Mouse (Mus musculus): ENCODE data around the gene Il17re. TPM values are rescaled to one million over a fixed set of nuclear protein-coding genes. Genes with fewer than 3 reads are reported as not detected.
A peak's percentile ranks its signal among the peaks of the same experiment; 100 is the strongest.

Il17re gene
- polyA plus RNA-seq, 1 experiment from 2014 or later: 8.4 TPM

DNA sequence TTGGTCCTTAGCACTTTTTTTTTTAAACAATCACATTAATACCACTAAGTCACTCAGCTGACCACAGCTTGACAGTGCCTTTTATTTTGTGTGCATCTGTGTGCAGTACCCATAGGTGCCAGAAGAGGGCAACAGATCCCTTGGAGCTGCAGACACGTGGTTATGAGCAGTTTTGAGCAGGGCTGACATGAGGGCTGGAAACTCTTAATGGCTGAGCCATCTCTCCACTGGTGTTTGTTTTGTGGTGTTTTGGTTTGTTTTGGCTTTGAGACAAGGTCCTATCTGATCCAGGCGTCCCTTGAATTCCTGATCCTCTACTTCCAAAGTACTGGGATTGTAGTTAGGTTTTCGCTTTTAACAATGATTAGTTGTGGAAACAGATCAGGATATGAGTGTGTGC is 30.9 kb upstream of the Il17re start:
- H3K36me3 ChIP-seq (ENCODE audit: control insufficient read depth, insufficient read depth, low read length): no peaks in the 10 kb centered on the region
- peaks cover 3% of the 10 kb centered on the region; the same call in 1 of the 2 replicates for H3K9me3 ChIP-seq (ENCODE audit: control insufficient read depth, low read length)
- DNase-seq (ENCODE audit: low spot score) (peak; percentile 76), ATAC-seq (replicated peaks; ENCODE audit: low FRiP score, low TSS enrichment, low read depth) (no peak)
- WGBS: 63% methylated on average over 3 of the region's 3 CpGs
- H3K27ac ChIP-seq (ENCODE audit: low read depth): no peak overlapping the region
- no peaks in the 10 kb centered on the region for H3K4me1 ChIP-seq (replicated peaks; ENCODE audit: control insufficient read depth, insufficient read depth, low read length)
- no peak overlapping the region for H3K9ac ChIP-seq (ENCODE audit: low read length)
- no peaks in the 10 kb centered on the region for H3K27me3 ChIP-seq (replicated peaks; ENCODE audit: control insufficient read depth, insufficient read depth, low read length)
- H3K4me3 ChIP-seq (ENCODE audit: low read depth, low read length): no peak overlapping the region
- no peak overlapping the region for H3K4me2 ChIP-seq (ENCODE audit: low read length)

DNA sequence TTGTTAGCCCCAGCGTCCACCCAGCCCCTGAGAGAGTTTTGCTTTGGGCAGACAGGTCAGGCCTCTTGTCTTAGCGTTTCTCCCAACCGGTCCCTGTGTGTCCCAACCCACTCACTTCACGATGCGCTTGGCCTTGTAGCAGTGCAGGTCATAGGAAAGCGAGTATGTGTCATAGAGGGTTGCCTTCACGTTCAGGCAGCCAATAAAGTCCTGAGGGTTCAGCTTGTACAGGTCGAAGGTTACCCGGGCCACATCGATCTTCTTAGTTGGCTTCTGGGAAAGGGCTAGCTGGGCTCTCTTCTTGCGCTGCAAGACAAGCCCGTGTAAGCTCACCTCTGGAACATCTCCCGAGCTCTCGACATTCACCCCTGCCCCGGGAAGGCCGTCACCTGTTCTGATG is 30.3 kb upstream of the Il17re start:
- WGBS: 88% methylated on average over 16 of the region's 16 CpGs
- Histone ChIP-seq H3K4me1 (replicated peaks; ENCODE audit: control insufficient read depth, insufficient read depth, low read length) (no peaks in the 10 kb centered on the region), H3K9me3 (ENCODE audit: control insufficient read depth, low read length) (peaks cover 3% of the 10 kb centered on the region; the same call in 1 of the 2 replicates), H3K4me2 (ENCODE audit: low read length) (no peak overlapping the region), H3K27me3 (replicated peaks; ENCODE audit: control insufficient read depth, insufficient read depth, low read length) (no peaks in the 10 kb centered on the region), H3K9ac (ENCODE audit: low read length) (no peak overlapping the region), H3K27ac (ENCODE audit: low read depth) (no peak overlapping the region), H3K36me3 (ENCODE audit: control insufficient read depth, insufficient read depth, low read length) (no peaks in the 10 kb centered on the region), H3K4me3 (ENCODE audit: low read depth, low read length) (no peak overlapping the region)
- ATAC-seq (replicated peaks; ENCODE audit: low FRiP score, low TSS enrichment, low read depth) (no peak), DNase-seq (ENCODE audit: low spot score) (no peak)

DNA sequence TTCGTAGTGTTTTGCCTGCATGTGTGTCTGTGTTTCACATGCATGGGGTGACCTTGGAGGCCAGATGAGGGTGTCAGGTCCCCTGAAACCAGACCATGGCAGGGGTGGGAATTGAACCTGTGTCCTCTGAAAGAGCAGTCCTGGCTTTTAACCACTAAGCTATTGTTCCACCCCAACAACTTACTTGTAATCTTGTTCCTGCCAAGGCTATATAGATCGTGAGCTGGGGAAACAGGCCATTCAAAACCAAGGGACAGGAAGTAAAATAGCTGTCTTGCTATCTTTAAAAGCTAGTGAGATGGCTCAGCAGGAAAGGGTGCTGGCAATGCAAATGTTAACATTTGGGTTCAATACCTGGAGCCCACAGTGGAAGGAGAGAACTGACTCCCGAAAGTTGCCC is 28.3 kb upstream of the Il17re start:
- Histone ChIP-seq H3K4me1 (replicated peaks; ENCODE audit: control insufficient read depth, insufficient read depth, low read length) (no peaks in the 10 kb centered on the region), H3K4me3 (ENCODE audit: low read depth, low read length) (no peak overlapping the region), H3K9me3 (ENCODE audit: control insufficient read depth, low read length) (peaks cover 3% of the 10 kb centered on the region; the same call in 1 of the 2 replicates), H3K4me2 (ENCODE audit: low read length) (no peak overlapping the region), H3K27me3 (replicated peaks; ENCODE audit: control insufficient read depth, insufficient read depth, low read length) (no peaks in the 10 kb centered on the region), H3K36me3 (ENCODE audit: control insufficient read depth, insufficient read depth, low read length) (no peaks in the 10 kb centered on the region), H3K9ac (ENCODE audit: low read length) (no peak overlapping the region), H3K27ac (ENCODE audit: low read depth) (no peak overlapping the region)
- ATAC-seq (replicated peaks; ENCODE audit: low FRiP score, low TSS enrichment, low read depth): no peak
- 80% methylated on average over 3 of the region's 3 CpGs for WGBS
- no peak for DNase-seq (ENCODE audit: low spot score)

DNA sequence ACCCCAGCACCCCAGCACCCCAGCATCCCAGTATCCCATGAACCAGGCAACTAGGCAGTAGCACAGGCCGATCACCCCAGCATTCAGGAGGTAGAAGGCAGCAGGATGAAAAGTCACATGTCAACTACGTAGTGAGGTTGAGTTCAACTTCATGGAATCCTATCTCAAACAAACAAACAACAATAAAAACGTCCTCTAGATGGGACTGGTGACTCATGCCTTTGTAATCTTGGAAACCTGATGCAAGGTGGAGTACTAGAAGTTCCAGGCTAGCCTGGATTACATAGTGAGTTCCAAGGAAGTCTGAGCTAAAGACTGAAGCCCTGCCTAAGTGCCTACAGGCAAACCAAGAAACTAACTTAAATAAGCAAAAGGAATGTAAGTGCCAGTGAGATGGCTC is 27.4 kb upstream of the Il17re start:
- Histone ChIP-seq H3K27ac (ENCODE audit: low read depth) (no peak overlapping the region), H3K4me2 (ENCODE audit: low read length) (no peak overlapping the region), H3K36me3 (ENCODE audit: control insufficient read depth, insufficient read depth, low read length) (no peaks in the 10 kb centered on the region), H3K27me3 (replicated peaks; ENCODE audit: control insufficient read depth, insufficient read depth, low read length) (no peaks in the 10 kb centered on the region), H3K9me3 (ENCODE audit: control insufficient read depth, low read length) (peaks cover 3% of the 10 kb centered on the region; the same call in 1 of the 2 replicates), H3K9ac (ENCODE audit: low read length) (no peak overlapping the region), H3K4me1 (replicated peaks; ENCODE audit: control insufficient read depth, insufficient read depth, low read length) (no peaks in the 10 kb centered on the region), H3K4me3 (ENCODE audit: low read depth, low read length) (no peak overlapping the region)
- no peak for DNase-seq (ENCODE audit: low spot score)
- WGBS: 55% methylated on average over 3 of the region's 3 CpGs
- ATAC-seq (replicated peaks; ENCODE audit: low FRiP score, low TSS enrichment, low read depth): no peak

DNA sequence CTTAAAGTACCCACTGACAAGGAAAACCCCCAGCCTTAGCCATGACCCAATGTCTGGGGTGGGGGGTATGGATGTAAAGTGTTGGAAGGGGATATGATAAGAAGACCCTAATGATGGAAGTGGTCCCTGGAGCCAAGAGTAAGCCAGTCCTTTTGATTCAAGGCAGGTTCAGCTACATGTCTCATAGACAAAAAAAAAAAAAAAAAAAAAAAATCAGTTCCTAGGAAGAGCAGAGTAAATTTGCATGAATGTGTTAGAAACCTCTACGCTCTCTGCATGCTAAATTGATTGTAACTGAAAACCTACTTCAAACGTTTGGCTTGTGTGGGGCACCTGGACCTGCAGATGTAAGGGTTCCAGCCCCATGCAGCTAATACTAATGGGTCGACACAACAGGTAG is 26.5 kb upstream of the Il17re start:
- 67% methylated on average over 3 of the region's 3 CpGs for WGBS
- no peak overlapping the region for H3K4me2 ChIP-seq (ENCODE audit: low read length)

DNA sequence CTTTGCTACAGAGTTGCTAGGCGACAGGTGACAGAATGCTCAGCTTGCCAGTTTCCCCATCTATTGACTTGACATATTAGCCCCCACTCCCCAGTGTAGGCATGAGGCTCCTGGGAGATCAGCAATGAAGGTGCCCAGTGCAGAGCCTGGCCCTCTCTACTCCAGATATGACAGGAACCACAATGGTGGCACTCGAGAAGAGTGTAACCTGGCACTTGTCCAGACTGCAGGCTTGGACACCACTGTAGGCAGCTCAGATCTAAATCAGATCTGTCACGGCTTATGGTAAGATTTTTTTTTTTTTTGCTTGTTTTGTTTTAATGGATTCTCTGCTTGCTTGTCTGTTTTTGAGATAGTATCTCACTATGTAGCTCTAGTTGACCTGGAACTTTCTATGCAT is 24.6 kb upstream of the Il17re start:
- DNase-seq (ENCODE audit: low spot score) (no peak), ATAC-seq (replicated peaks; ENCODE audit: low FRiP score, low TSS enrichment, low read depth) (no peak)
- 82% methylated on average over 3 of the region's 3 CpGs for WGBS
- Histone ChIP-seq H3K4me2 (ENCODE audit: low read length) (no peak overlapping the region), H3K4me1 (replicated peaks; ENCODE audit: control insufficient read depth, insufficient read depth, low read length) (no peaks in the 10 kb centered on the region), H3K9me3 (ENCODE audit: control insufficient read depth, low read length) (no peaks in the 10 kb centered on the region), H3K4me3 (ENCODE audit: low read depth, low read length) (no peak overlapping the region), H3K36me3 (ENCODE audit: control insufficient read depth, insufficient read depth, low read length) (no peaks in the 10 kb centered on the region), H3K9ac (ENCODE audit: low read length) (no peak overlapping the region), H3K27ac (ENCODE audit: low read depth) (no peak overlapping the region), H3K27me3 (replicated peaks; ENCODE audit: control insufficient read depth, insufficient read depth, low read length) (no peaks in the 10 kb centered on the region)

More for the DNA sequence above, 26.5 kb upstream of the Il17re start:
- Histone ChIP-seq H3K36me3 (ENCODE audit: control insufficient read depth, insufficient read depth, low read length) (no peaks in the 10 kb centered on the region), H3K4me1 (replicated peaks; ENCODE audit: control insufficient read depth, insufficient read depth, low read length) (no peaks in the 10 kb centered on the region), H3K27me3 (replicated peaks; ENCODE audit: control insufficient read depth, insufficient read depth, low read length) (no peaks in the 10 kb centered on the region), H3K4me3 (ENCODE audit: low read depth, low read length) (no peak overlapping the region), H3K27ac (ENCODE audit: low read depth) (no peak overlapping the region), H3K9me3 (ENCODE audit: control insufficient read depth, low read length) (peaks cover 3% of the 10 kb centered on the region; the same call in 1 of the 2 replicates), H3K9ac (ENCODE audit: low read length) (no peak overlapping the region)
- DNase-seq (ENCODE audit: low spot score) (no peak), ATAC-seq (replicated peaks; ENCODE audit: low FRiP score, low TSS enrichment, low read depth) (no peak)

DNA sequence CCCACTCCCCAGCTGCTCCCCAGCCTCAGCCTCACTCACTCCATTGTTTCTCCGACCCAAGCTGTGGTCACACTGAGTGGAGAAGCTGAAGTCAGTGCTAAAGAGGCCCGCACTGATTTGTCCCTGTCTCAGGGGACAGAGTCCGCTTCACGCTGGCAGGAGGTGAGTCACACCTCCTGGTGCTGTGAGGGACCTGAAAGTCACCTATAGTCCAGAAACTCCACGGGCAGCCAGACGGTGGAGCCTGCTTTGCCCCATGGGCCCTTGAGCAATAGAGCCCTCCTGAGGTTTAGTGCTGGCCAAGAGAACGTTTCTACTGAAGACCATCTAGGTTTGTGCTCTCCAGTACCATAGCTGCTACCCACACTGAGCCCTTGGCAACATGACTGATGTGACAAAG is 23.6 kb upstream of the Il17re start:
- Histone ChIP-seq H3K9me3 (ENCODE audit: control insufficient read depth, low read length) (no peaks in the 10 kb centered on the region), H3K4me2 (ENCODE audit: low read length) (no peak overlapping the region), H3K27me3 (replicated peaks; ENCODE audit: control insufficient read depth, insufficient read depth, low read length) (no peaks in the 10 kb centered on the region), H3K4me3 (ENCODE audit: low read depth, low read length) (no peak overlapping the region), H3K27ac (ENCODE audit: low read depth) (no peak overlapping the region), H3K36me3 (ENCODE audit: control insufficient read depth, insufficient read depth, low read length) (no peaks in the 10 kb centered on the region), H3K4me1 (replicated peaks; ENCODE audit: control insufficient read depth, insufficient read depth, low read length) (no peaks in the 10 kb centered on the region), H3K9ac (ENCODE audit: low read length) (no peak overlapping the region)
- ATAC-seq (replicated peaks; ENCODE audit: low FRiP score, low TSS enrichment, low read depth) (peak; percentile 77), DNase-seq (ENCODE audit: low spot score) (no peak)
- WGBS: 76% methylated on average over 7 of the region's 7 CpGs

DNA sequence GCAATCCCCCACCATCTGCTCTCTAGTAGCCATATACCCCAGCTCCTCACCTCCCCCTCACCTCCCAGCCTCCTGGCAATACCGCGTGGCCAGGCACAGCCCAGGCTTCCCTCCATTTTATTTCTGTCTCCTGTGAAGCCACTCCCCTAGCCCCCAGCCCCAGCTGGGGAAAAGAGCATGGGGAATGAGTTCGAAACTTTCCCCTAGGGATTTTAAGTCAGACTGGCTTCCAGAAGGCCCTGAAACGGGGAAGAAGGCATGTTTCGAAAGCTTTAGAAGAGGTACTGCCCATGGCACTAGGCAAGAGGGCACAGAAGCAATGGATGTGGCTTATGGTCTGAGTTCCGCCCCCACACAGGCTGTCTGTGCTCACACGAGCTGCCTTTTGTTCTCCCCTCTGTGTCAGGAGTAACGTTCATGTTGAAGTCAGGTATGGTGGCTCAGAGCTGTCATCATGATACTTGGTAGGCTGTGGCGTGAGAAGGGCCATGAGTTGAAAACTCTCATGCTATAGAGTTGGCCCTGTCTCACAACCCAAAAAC is 22.5 kb upstream of the Il17re start, which contains the start of gene Cidec:
TSS of gene Cidec (minus strand) at position 97 of the 542 bp plus-strand sequence.
- DNase-seq (ENCODE audit: low spot score) (no peak), ATAC-seq (replicated peaks; ENCODE audit: low FRiP score, low TSS enrichment, low read depth) (no peak)
- no peaks in the 10 kb centered on the region for H3K36me3 ChIP-seq (ENCODE audit: control insufficient read depth, insufficient read depth, low read length)
- H3K27me3 ChIP-seq (replicated peaks; ENCODE audit: control insufficient read depth, insufficient read depth, low read length): no peaks in the 10 kb centered on the region
- H3K9ac ChIP-seq (ENCODE audit: low read length): no peak within 1 kb of the TSS
- H3K4me3 ChIP-seq (ENCODE audit: low read depth, low read length): no peak within 1 kb of the TSS
- H3K4me1 ChIP-seq (replicated peaks; ENCODE audit: control insufficient read depth, insufficient read depth, low read length): no peaks in the 10 kb centered on the region
- 80% methylated on average over 9 of the region's 9 CpGs for WGBS
- no peaks in the 10 kb centered on the region for H3K9me3 ChIP-seq (ENCODE audit: control insufficient read depth, low read length)
- no peak within 1 kb of the TSS for H3K4me2 ChIP-seq (ENCODE audit: low read length)
- no peak within 1 kb of the TSS for H3K27ac ChIP-seq (ENCODE audit: low read depth)

DNA sequence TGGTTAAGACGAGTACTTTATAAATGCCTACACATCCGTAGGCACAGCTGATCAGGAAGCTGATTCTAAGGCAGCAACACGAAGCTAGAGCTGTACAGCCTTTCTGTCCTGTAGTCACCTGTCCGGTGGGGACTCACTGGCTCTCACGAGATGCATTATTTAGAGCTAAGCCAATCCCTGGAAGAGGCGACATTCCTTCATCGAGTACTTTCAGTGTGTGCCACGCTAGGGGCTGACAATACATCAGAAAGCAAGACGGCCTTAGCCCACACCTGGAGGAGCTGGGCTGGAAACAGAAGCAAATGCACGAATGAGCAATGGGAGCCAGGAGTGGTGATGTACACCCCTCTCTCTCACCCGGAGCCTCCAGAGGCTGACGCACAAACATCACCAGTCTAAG is 21.1 kb upstream of the Il17re start:
- DNase-seq (ENCODE audit: low spot score) (no peak), ATAC-seq (replicated peaks; ENCODE audit: low FRiP score, low TSS enrichment, low read depth) (no peak)
- Histone ChIP-seq H3K9me3 (ENCODE audit: control insufficient read depth, low read length) (no peaks in the 10 kb centered on the region), H3K27me3 (replicated peaks; ENCODE audit: control insufficient read depth, insufficient read depth, low read length) (no peaks in the 10 kb centered on the region), H3K4me2 (ENCODE audit: low read length) (no peak overlapping the region), H3K4me3 (ENCODE audit: low read depth, low read length) (no peak overlapping the region), H3K36me3 (ENCODE audit: control insufficient read depth, insufficient read depth, low read length) (no peaks in the 10 kb centered on the region), H3K9ac (ENCODE audit: low read length) (no peak overlapping the region), H3K27ac (ENCODE audit: low read depth) (no peak overlapping the region), H3K4me1 (replicated peaks; ENCODE audit: control insufficient read depth, insufficient read depth, low read length) (no peaks in the 10 kb centered on the region)
- WGBS: 77% methylated on average over 12 of the region's 12 CpGs
